Mouse (Mus musculus) stomach, embryonic 16.5 days (tissue): Measurements from ENCODE around the gene Cox7b. TPM values are rescaled to one million over a fixed set of nuclear protein-coding genes. Genes with fewer than 3 reads are reported as not detected.
"Not testable (repeated sequence)": the region's sequence is repeated elsewhere in the genome, so short reads cannot be mapped to it uniquely, and the experiment has no call there.

Source experiments
- ATAC-seq: fragments of 200-750 bp; cut with Nextera tagmentation; 2 replicates; pipeline ENCODE4 v1.8.0; 2017; ENCODE audit warnings: moderate number of reproducible peaks, moderate TSS enrichment; ENCODE audit not compliant: insufficient read depth, low FRiP score
- H3K27ac ChIP-seq: fragments of 300-500 bp; sonication (generic); 2 replicates; pipeline ENCODE4 v1.5.1; 2014; ENCODE audit warnings: low read length
- H3K27me3 ChIP-seq: fragments of 300-500 bp; sonication (generic); 2 replicates; pipeline ENCODE4 v1.6.1; 2014; ENCODE audit warnings: low read length, control low read depth, mixed read lengths; ENCODE audit not compliant: control insufficient read depth, insufficient read depth
- H3K36me3 ChIP-seq: fragments of 300-500 bp; sonication (generic); 2 replicates; pipeline ENCODE4 v1.6.1; 2014; ENCODE audit warnings: low read length; ENCODE audit not compliant: control insufficient read depth, insufficient read depth
- H3K4me1 ChIP-seq: fragments of 300-500 bp; sonication (generic); 2 replicates; pipeline ENCODE4 v1.6.1; 2014; ENCODE audit warnings: low read length, control low read depth, mixed read lengths; ENCODE audit not compliant: control insufficient read depth, insufficient read depth
- H3K4me2 ChIP-seq: fragments of 300-500 bp; sonication (generic); 2 replicates; pipeline ENCODE4 v1.6.1; 2014; ENCODE audit warnings: low read depth, low read length, mixed read lengths
- H3K4me3 ChIP-seq: fragments of 300-500 bp; sonication (generic); replicated peaks from 2 replicates; pipeline ENCODE4 v1.5.1; 2014; ENCODE audit warnings: mild to moderate bottlenecking, low read length
- H3K9ac ChIP-seq: fragments of 300-500 bp; sonication (generic); 2 replicates; pipeline ENCODE4 v1.6.1; 2014; ENCODE audit warnings: low read length
- H3K9me3 ChIP-seq: fragments of 300-500 bp; sonication (generic); replicated peaks from 2 replicates; pipeline ENCODE4 v1.6.1; 2016; ENCODE audit warnings: low read length, control low read depth; ENCODE audit not compliant: control insufficient read depth
- WGBS: fragments of 180-500 bp; shearing (Covaris S2); extraction: QIAGEN DNeasy Blood & Tissue Kit; methylation state at CpG from one replicate; pipeline ENCODE4 v1.1.7; 2014; 5-methylcytosine and 5-hydroxymethylcytosine counted together
- polyA plus RNA-seq: library from polyadenylated mRNA; unstranded; fragments of >200 nt; fragmentation: Nextera tagmentation; extraction: Ambion mirVana; gene quantifications from 2 replicates; pipeline ENCODE4 v1.2.1, GENCODE M21; 2015

Cox7b gene
- 405 and 440 TPM in 2 replicates for polyA plus RNA-seq

GRCm38 (mm10) chrX:106015571-106016322 is at the start of gene Cox7b:
Cox7b (plus strand) TSS chrX:106015700.
- no peaks in the 10 kb centered on the region for H3K27me3 ChIP-seq

DNA sequence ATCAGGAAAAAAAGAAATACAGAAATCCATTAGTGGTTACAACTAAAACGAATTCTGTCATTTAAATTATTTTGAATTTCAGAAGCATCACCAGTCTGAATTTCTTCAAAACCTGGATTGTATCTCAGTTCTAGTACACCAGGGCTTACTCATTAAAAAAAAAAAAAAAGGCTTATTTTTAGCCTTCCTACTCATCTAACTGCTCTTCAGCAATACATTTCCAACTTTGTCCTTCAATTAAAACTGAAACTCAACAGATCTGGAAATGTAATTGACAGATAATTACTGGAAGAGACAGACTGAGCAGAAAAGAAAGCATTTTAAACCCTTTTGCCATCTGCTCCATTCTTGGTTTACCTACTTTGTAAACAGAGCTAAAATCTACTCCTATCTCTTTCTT is 13.9 kb upstream of the Cox7b start:
- 76% methylated on average over 1 of the region's 1 CpGs for WGBS
- no peaks in the 10 kb centered on the region for H3K4me1 ChIP-seq
- no peak overlapping the region for H3K4me3 ChIP-seq
- no peaks in the 10 kb centered on the region for H3K9me3 ChIP-seq
- H3K9ac ChIP-seq = no peak overlapping the region
- H3K27ac ChIP-seq = no peak overlapping the region
- ATAC-seq = no peak
- H3K4me2 ChIP-seq = no peak overlapping the region
- no peaks in the 10 kb centered on the region for H3K27me3 ChIP-seq
- no peaks in the 10 kb centered on the region for H3K36me3 ChIP-seq

More at GRCm38 (mm10) chrX:106015571-106016322, at the start of gene Cox7b:
- Histone ChIP-seq H3K27ac (peak within 1 kb of the TSS; percentile 85), H3K9me3 (no peaks in the 10 kb centered on the region), H3K4me1 (no peaks in the 10 kb centered on the region), H3K4me3 (peak within 1 kb of the TSS; percentile 59), H3K36me3 (no peaks in the 10 kb centered on the region), H3K4me2 (peak within 1 kb of the TSS; percentile 41), H3K9ac (peak within 1 kb of the TSS; percentile 79)
- ATAC-seq = no peak
- 14% methylated on average over 26 of the region's 26 CpGs for WGBS

- Histone ChIP-seq H3K36me3 (no peaks in the 10 kb centered on the region), H3K4me1 (no peaks in the 10 kb centered on the region; the same call in 1 of the 2 replicates), H3K4me3 (peak overlapping the region; percentile 57), H3K27ac (peak overlapping the region; percentile 96; the same call in 1 of the 2 replicates), H3K4me2 (peak overlapping the region; percentile 52), H3K27me3 (no peaks in the 10 kb centered on the region), H3K9me3 (no peaks in the 10 kb centered on the region), H3K9ac (peak overlapping the region; percentile 68)
- 5% methylated on average over 3 of the region's 3 CpGs for WGBS
- no peak for ATAC-seq
Measured at GRCm38 (mm10) chrX:106010762-106011161, 4.7 kb upstream of the Cox7b start.

- H3K4me2 ChIP-seq = peak within 1 kb of the TSS; percentile 54
- H3K27me3 ChIP-seq = no peaks in the 10 kb centered on the region
- 9% methylated on average over 45 of the region's 45 CpGs for WGBS
- peak; percentile 95 for ATAC-seq
- no peaks in the 10 kb centered on the region for H3K9me3 ChIP-seq
- peak within 1 kb of the TSS; percentile 96 for H3K27ac ChIP-seq
- H3K4me1 ChIP-seq = no peaks in the 10 kb centered on the region; the same call in 1 of the 2 replicates
- no peaks in the 10 kb centered on the region for H3K36me3 ChIP-seq
- H3K4me3 ChIP-seq = peak within 1 kb of the TSS; percentile 57
- H3K9ac ChIP-seq = peak within 1 kb of the TSS; percentile 68
Measured at GRCm38 (mm10) chrX:106011465-106012159, 3.9 kb upstream of the Cox7b start, which contains the start of gene Magt1. Magt1 (minus strand) TSS chrX:106011906.

DNA sequence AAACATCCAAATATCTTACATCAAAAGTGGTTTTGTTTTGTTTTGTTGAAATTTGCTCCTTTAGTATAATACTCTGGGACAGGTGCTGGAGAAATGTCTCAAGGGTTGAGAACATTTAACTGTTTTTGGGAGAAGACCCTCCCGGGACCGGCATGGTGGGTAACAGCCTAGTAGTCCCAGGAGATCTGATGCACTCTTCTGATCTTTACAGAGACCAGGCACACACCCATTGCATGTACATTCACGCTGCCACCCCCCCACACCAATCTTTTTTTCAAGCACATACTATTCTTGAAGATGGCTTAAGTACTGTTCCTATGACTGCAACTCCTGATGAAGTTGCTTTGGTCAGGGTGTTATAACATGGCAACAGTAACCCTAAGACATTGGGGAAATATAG is 2.9 kb upstream of the Cox7b start:
- no peak overlapping the region for H3K9ac ChIP-seq
- peak overlapping the region; percentile 87; the same call in 1 of the 2 replicates for H3K27ac ChIP-seq
- no peaks in the 10 kb centered on the region for H3K27me3 ChIP-seq
- no peak for ATAC-seq
- H3K4me1 ChIP-seq = no peaks in the 10 kb centered on the region; the same call in 1 of the 2 replicates
- H3K4me2 ChIP-seq = peak overlapping the region; percentile 54
- peak overlapping the region; percentile 33; the same call in 1 of the 2 replicates for H3K4me3 ChIP-seq
- no peaks in the 10 kb centered on the region for H3K9me3 ChIP-seq
- H3K36me3 ChIP-seq = no peaks in the 10 kb centered on the region
- 69% methylated on average over 3 of the region's 3 CpGs for WGBS

DNA sequence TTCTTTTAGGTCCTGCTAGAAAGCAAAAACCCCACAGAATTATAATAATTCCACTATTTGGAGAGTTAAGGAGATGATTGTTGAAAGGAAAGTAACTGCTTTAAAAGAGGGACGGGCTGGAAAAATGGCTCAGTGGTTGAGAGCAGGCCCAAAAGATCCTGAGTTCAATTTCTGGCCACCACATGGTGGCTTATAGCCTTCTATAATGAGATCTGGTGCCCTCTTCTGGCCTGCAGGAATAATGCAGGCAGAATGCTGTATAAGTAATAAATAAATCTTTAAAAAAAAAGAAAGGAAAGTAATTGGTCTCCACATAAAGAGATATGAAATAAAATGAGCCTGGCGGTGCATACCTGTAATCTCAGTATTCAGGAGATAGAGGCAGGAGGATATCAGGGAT is 2.3 kb upstream of the Cox7b start:
- H3K9me3 ChIP-seq = no peaks in the 10 kb centered on the region
- H3K4me3 ChIP-seq = no peak overlapping the region
- 23% methylated on average over 2 of the region's 2 CpGs for WGBS

GRCm38 (mm10) chrX:106014741-106015377 is 641 bp upstream of the Cox7b start:
- H3K36me3 ChIP-seq, H3K4me3 ChIP-seq, H3K9ac ChIP-seq, H3K27me3 ChIP-seq, H3K9me3 ChIP-seq, ATAC-seq, H3K4me1 ChIP-seq: not testable (repeated sequence)
- 0 out of 2 replicates have a peak overlapping the region, but pooled peaks have one; percentile 23 for H3K27ac ChIP-seq
- WGBS = 54% methylated on average over 2 of the region's 2 CpGs
- H3K4me2 ChIP-seq = peak overlapping the region; percentile 41; the same call in 1 of the 2 replicates

More for the DNA sequence above, 2.3 kb upstream of the Cox7b start:
- no peaks in the 10 kb centered on the region; the same call in 1 of the 2 replicates for H3K4me1 ChIP-seq
- no peaks in the 10 kb centered on the region for H3K36me3 ChIP-seq
- ATAC-seq = no peak
- H3K27ac ChIP-seq = no peak overlapping the region
- H3K9ac ChIP-seq = no peak overlapping the region
- H3K27me3 ChIP-seq = no peaks in the 10 kb centered on the region
- H3K4me2 ChIP-seq = no peak overlapping the region

- H3K9ac ChIP-seq = no peak overlapping the region
- H3K27me3 ChIP-seq = no peaks in the 10 kb centered on the region
- H3K4me1 ChIP-seq = no peaks in the 10 kb centered on the region
- 67% methylated on average over 3 of the region's 3 CpGs for WGBS
- no peak overlapping the region for H3K27ac ChIP-seq
- ATAC-seq = no peak
- H3K36me3 ChIP-seq = no peaks in the 10 kb centered on the region
- peak overlapping the region; percentile 8; the same call in 1 of the 2 replicates for H3K4me3 ChIP-seq
- H3K9me3 ChIP-seq = no peaks in the 10 kb centered on the region
- peak overlapping the region; percentile 21; the same call in 1 of the 2 replicates for H3K4me2 ChIP-seq
Measured at GRCm38 (mm10) chrX:106017102-106017501, 1.6 kb downstream of the Cox7b start.
